8 mouse cellular contexts compared by ENCODE assay signal in the genomic region with DNA sequence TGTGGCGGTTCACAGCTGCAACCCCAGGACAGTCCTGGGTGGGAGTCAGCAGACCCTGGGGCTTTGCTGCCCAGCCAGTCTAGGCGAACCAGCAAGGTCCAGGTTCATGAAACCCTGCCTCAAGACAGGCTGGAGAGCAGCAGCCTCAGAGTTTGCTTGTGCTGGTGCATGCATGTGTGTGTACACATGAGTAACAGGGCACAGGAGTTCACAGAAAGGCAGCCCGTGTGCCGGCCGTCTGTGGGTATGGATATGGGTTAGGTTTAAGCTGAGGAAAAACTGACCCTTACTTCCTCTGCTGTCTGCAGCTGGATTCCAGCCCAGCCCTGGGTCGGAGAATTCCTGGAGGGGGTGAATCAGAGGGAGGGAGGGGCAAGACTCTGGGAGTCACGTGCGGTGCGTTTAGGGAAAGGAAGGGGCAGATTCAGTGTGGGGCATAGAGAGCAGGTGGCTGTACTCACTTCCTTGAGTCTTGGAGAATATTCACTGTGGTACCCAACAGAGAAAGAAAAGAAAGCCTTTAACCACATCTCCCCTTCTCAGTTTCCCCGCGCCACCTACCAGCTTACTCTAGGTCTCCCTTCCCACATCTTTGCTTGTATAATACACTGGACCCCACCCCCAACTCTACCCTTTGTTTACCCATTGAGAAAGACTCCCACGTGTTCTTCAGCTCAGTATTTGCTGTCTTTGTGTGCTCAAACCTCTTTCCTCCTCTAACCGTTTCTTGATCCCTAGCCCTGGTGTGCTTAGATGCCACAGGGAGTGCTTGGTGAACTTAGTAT. TPM values are rescaled to one million over a fixed set of nuclear protein-coding genes. Genes with fewer than 3 reads are reported as not detected.
DNase-seq lines count a peak whose midpoint lies in the region; ATAC-seq and TF ChIP-seq lines count a peak whose summit lies in the region.

No protein-coding gene starts in this region.

- H3K4me1 ChIP-seq in forebrain, embryonic 10.5 days, result peaks cover 74% of the 10 kb centered on the region
- H3K4me1 ChIP-seq in forebrain, embryonic 15.5 days, result peaks cover 16% of the 10 kb centered on the region
- peaks cover 51% of the 10 kb centered on the region for H3K4me1 ChIP-seq in intestine, embryonic 16.5 days (ENCODE audit: control insufficient read depth, insufficient read depth, low read length)
- 0 out of 2 replicates have a peak, but pooled peaks cover 2% of the 10 kb centered on the region for H3K4me1 ChIP-seq in lung, adult 2 months (ENCODE audit: control insufficient read depth, insufficient read depth, low read length)

- peak; percentile 9; the same call in 1 of the 2 replicates for TF ChIP-seq POLR2A in lung, adult 2 months (IDR thresholded peaks at IDR 0.05; ENCODE audit: borderline replicate concordance, extremely low read depth, low read depth, low read length)

- intact Hi-C loops in gastrocnemius, postnatal 36 days (cut with DNase I), result no loop called here

- H3K9ac ChIP-seq in forebrain, embryonic 15.5 days (replicated peaks), result no peak overlapping the region
- H3K9ac ChIP-seq in intestine, embryonic 16.5 days (ENCODE audit: low read depth, low read length), result peak overlapping the region; percentile 57

- peaks cover 12% of the 10 kb centered on the region for H3K36me3 ChIP-seq in forebrain, embryonic 10.5 days (replicated peaks)
- H3K36me3 ChIP-seq in forebrain, embryonic 15.5 days, result peaks cover 2% of the 10 kb centered on the region; the same call in 1 of the 2 replicates
- 0 out of 2 replicates have a peak, but pooled peaks cover 2% of the 10 kb centered on the region for H3K36me3 ChIP-seq in intestine, embryonic 16.5 days (ENCODE audit: control insufficient read depth, insufficient read depth, low read length)

- peak overlapping the region; percentile 68 for H3K27ac ChIP-seq in forebrain, embryonic 10.5 days
- H3K27ac ChIP-seq in forebrain, embryonic 15.5 days (replicated peaks), result no peak overlapping the region
- H3K27ac ChIP-seq in intestine, embryonic 16.5 days (ENCODE audit: low read length), result peak overlapping the region; percentile 80

- WGBS in forebrain, embryonic 10.5 days, result 29% methylated on average over 13 of the region's 13 CpGs
- 30% methylated on average over 13 of the region's 13 CpGs for WGBS in forebrain, embryonic 15.5 days
- 24% methylated on average over 13 of the region's 13 CpGs for WGBS in intestine, embryonic 16.5 days
- WGBS in lung, adult 2 months, result 25% methylated on average over 13 of the region's 13 CpGs

- no peaks in the 10 kb centered on the region for H3K9me3 ChIP-seq in forebrain, embryonic 10.5 days
- no peaks in the 10 kb centered on the region for H3K9me3 ChIP-seq in forebrain, embryonic 15.5 days
- H3K9me3 ChIP-seq in intestine, embryonic 16.5 days (ENCODE audit: control insufficient read depth, low read length), result no peaks in the 10 kb centered on the region

- peaks cover 37% of the 10 kb centered on the region for H3K27me3 ChIP-seq in forebrain, embryonic 10.5 days (ENCODE audit: poor library complexity, severe bottlenecking)
- peaks cover 20% of the 10 kb centered on the region for H3K27me3 ChIP-seq in forebrain, embryonic 15.5 days
- no peaks in the 10 kb centered on the region for H3K27me3 ChIP-seq in intestine, embryonic 16.5 days (replicated peaks; ENCODE audit: control insufficient read depth, insufficient read depth, low read length)

- ATAC-seq in forebrain, embryonic 15.5 days (replicated peaks), result no peak
- ATAC-seq in intestine, embryonic 16.5 days, result peak; percentile 12; the same call in 1 of the 2 replicates

- H3K4me3 ChIP-seq in forebrain, embryonic 10.5 days, result no peak overlapping the region
- H3K4me3 ChIP-seq in forebrain, embryonic 15.5 days, result no peak overlapping the region
- peak overlapping the region; percentile 3; the same call in 1 of the 2 replicates for H3K4me3 ChIP-seq in intestine, embryonic 16.5 days (ENCODE audit: low read length)
- H3K4me3 ChIP-seq in lung, adult 2 months (replicated peaks; ENCODE audit: extremely low read depth, low read depth, low read length), result no peak overlapping the region

- no peak for TF ChIP-seq CTCF in lung, adult 2 months (IDR thresholded peaks at IDR 0.05; ENCODE audit: insufficient read depth, low read length)

- no peak for DNase-seq in forebrain, embryonic 10.5 days (ENCODE audit: extremely low spot score, low spot score)
- peak; percentile 67 for DNase-seq in adrenal gland, postnatal 25 days
- peak; percentile 67 for DNase-seq in lung, adult 2 months
- no peak for DNase-seq in gastrocnemius, postnatal 36 days
- no peak for DNase-seq in thymus, adult 18-20 months
- no peak for DNase-seq in gastrocnemius, postnatal 25 days

- no peak overlapping the region for H3K4me2 ChIP-seq in forebrain, embryonic 15.5 days (replicated peaks)
- H3K4me2 ChIP-seq in intestine, embryonic 16.5 days (ENCODE audit: low read depth, low read length), result peak overlapping the region; percentile 24; the same call in 1 of the 2 replicates

RNA-seq across cellular contexts. Expression of gene Prss8, which starts 1.6 kb away (rescaled TPM):
- 5.0 and 5.9 TPM in 2 replicates for polyA plus RNA-seq in forebrain, embryonic 10.5 days (2016; fragmentation: Nextera tagmentation; extraction: Ambion mirVana)
- 0.20 and 0.29 TPM in 2 replicates for polyA plus RNA-seq in forebrain, embryonic 15.5 days (2015; fragmentation: Nextera tagmentation; extraction: Ambion mirVana)
- total RNA-seq in adrenal gland, postnatal 25 days (2021), result 0.15 TPM in 1 of 2 replicates, not detected in the other
- 82.2 and 90.8 TPM in 2 replicates for polyA plus RNA-seq in intestine, embryonic 16.5 days (2015; fragmentation: Nextera tagmentation; extraction: Ambion mirVana)
- polyA plus RNA-seq in lung, adult 2 months (2012; rRNA removed), result 157 and 158 TPM in 2 replicates
- total RNA-seq in gastrocnemius, postnatal 36 days (2021), result not detected
- not detected for total RNA-seq in gastrocnemius, postnatal 25 days (2021)

RNA-seq across cellular contexts. Expression of gene Prss36, which starts 15.0 kb away (rescaled TPM):
- polyA plus RNA-seq in forebrain, embryonic 10.5 days (2016; fragmentation: Nextera tagmentation; extraction: Ambion mirVana), result 11.5 and 12.5 TPM in 2 replicates
- 9.6 and 11.6 TPM in 2 replicates for polyA plus RNA-seq in forebrain, embryonic 15.5 days (2015; fragmentation: Nextera tagmentation; extraction: Ambion mirVana)
- 4.4 and 9.7 TPM in 2 replicates for total RNA-seq in adrenal gland, postnatal 25 days (2021)
- 9.6 and 10.3 TPM in 2 replicates for polyA plus RNA-seq in intestine, embryonic 16.5 days (2015; fragmentation: Nextera tagmentation; extraction: Ambion mirVana)
- 14.6 and 17.5 TPM in 2 replicates for polyA plus RNA-seq in lung, adult 2 months (2012; rRNA removed)
- 1 to 10 TPM; 6.5 to 7.2 TPM for total RNA-seq in gastrocnemius, postnatal 36 days (2021)
- total RNA-seq in gastrocnemius, postnatal 25 days (2021), result 1 to 10 TPM; 4.4 to 6.1 TPM

RNA-seq across cellular contexts. Expression of gene Kat8, which starts 19.2 kb away (rescaled TPM):
- polyA plus RNA-seq in forebrain, embryonic 10.5 days (2016; fragmentation: Nextera tagmentation; extraction: Ambion mirVana), result 47.4 and 49.0 TPM in 2 replicates
- 52.7 and 56.5 TPM in 2 replicates for polyA plus RNA-seq in forebrain, embryonic 15.5 days (2015; fragmentation: Nextera tagmentation; extraction: Ambion mirVana)
- total RNA-seq in adrenal gland, postnatal 25 days (2021), result 30.0 and 32.6 TPM in 2 replicates
- 27.3 and 29.2 TPM in 2 replicates for polyA plus RNA-seq in intestine, embryonic 16.5 days (2015; fragmentation: Nextera tagmentation; extraction: Ambion mirVana)
- 10.4 and 12.5 TPM in 2 replicates for polyA plus RNA-seq in lung, adult 2 months (2012; rRNA removed)
- 10 to 100 TPM; 20.7 to 20.9 TPM for total RNA-seq in gastrocnemius, postnatal 36 days (2021)
- 10 to 100 TPM; 19.9 to 20.0 TPM for total RNA-seq in gastrocnemius, postnatal 25 days (2021)

RNA-seq across cellular contexts. Expression of gene Bckdk, which starts 27.7 kb away (rescaled TPM):
- polyA plus RNA-seq in forebrain, embryonic 10.5 days (2016; fragmentation: Nextera tagmentation; extraction: Ambion mirVana), result 130 and 140 TPM in 2 replicates
- polyA plus RNA-seq in forebrain, embryonic 15.5 days (2015; fragmentation: Nextera tagmentation; extraction: Ambion mirVana), result 81.7 and 84.3 TPM in 2 replicates
- total RNA-seq in adrenal gland, postnatal 25 days (2021), result 119 and 123 TPM in 2 replicates
- 184 and 198 TPM in 2 replicates for polyA plus RNA-seq in intestine, embryonic 16.5 days (2015; fragmentation: Nextera tagmentation; extraction: Ambion mirVana)
- polyA plus RNA-seq in lung, adult 2 months (2012; rRNA removed), result 72.7 and 94.7 TPM in 2 replicates
- total RNA-seq in gastrocnemius, postnatal 36 days (2021), result 100 to 1,000 TPM; 155 TPM
- 100 to 1,000 TPM; 142 to 143 TPM for total RNA-seq in gastrocnemius, postnatal 25 days (2021)

RNA-seq across cellular contexts. Expression of gene Fus, which starts 35.7 kb away (rescaled TPM):
- 362 and 407 TPM in 2 replicates for polyA plus RNA-seq in forebrain, embryonic 10.5 days (2016; fragmentation: Nextera tagmentation; extraction: Ambion mirVana)
- 438 and 469 TPM in 2 replicates for polyA plus RNA-seq in forebrain, embryonic 15.5 days (2015; fragmentation: Nextera tagmentation; extraction: Ambion mirVana)
- 189 and 309 TPM in 2 replicates for total RNA-seq in adrenal gland, postnatal 25 days (2021)
- 204 and 215 TPM in 2 replicates for polyA plus RNA-seq in intestine, embryonic 16.5 days (2015; fragmentation: Nextera tagmentation; extraction: Ambion mirVana)
- polyA plus RNA-seq in lung, adult 2 months (2012; rRNA removed), result 221 and 299 TPM in 2 replicates
- total RNA-seq in gastrocnemius, postnatal 36 days (2021), result 10 to 100 TPM; 60.9 to 92.2 TPM
- total RNA-seq in gastrocnemius, postnatal 25 days (2021), result 10 to 100 TPM; 76.2 to 78.4 TPM

Comparison
In these comparisons a context has a peak if more than half of its experiments do, and no peak if none do; other contexts are left out.
1. DNase-seq: peak in adrenal gland, postnatal 25 days (single experiment) and lung, adult 2 months (single experiment); none in forebrain, embryonic 10.5 days (single experiment), gastrocnemius, postnatal 36 days (0 of 2), thymus, adult 18-20 months (0 of 2) and gastrocnemius, postnatal 25 days (single experiment).
2. RNA of gene Prss8, which starts 1.6 kb away (polyA plus RNA-seq): 157 to 158 TPM in lung, adult 2 months and 82.2 to 90.8 TPM in intestine, embryonic 16.5 days; 5.0 to 5.9 TPM in forebrain, embryonic 10.5 days and 0.20 to 0.29 TPM in forebrain, embryonic 15.5 days; every median in the first group is over 10 times any median in the second.